Mouse (Mus musculus) hindbrain, embryonic 10.5 days (tissue): ENCODE measurements around the gene Ppp1r8. TPM values are rescaled to one million over a fixed set of nuclear protein-coding genes. Genes with fewer than 3 reads are reported as not detected.
"Not testable (repeated sequence)": the region's sequence is repeated elsewhere in the genome, so short reads cannot be mapped to it uniquely, and the experiment has no call there.

Source experiments
- DNase-seq: peaks from one replicate; pipeline ENCODE4 v3.0.0-alpha.2; 2017; ENCODE audit warnings: low spot score
- H3K27ac ChIP-seq: fragments of 300-500 bp; sonication (generic); 2 replicates; pipeline ENCODE4 v1.5.1; 2016; ENCODE audit warnings: mild to moderate bottlenecking, moderate library complexity
- H3K27me3 ChIP-seq: fragments of 300-500 bp; sonication (generic); 2 replicates; pipeline ENCODE4 v1.6.1; 2016; ENCODE audit warnings: mild to moderate bottlenecking; ENCODE audit not compliant: poor library complexity, insufficient read depth, severe bottlenecking
- H3K36me3 ChIP-seq: fragments of 300-500 bp; sonication (generic); 2 replicates; pipeline ENCODE4 v1.6.1; 2016; ENCODE audit warnings: mild to moderate bottlenecking, moderate library complexity
- H3K4me1 ChIP-seq: fragments of 300-500 bp; sonication (generic); replicated peaks from 2 replicates; pipeline ENCODE4 v1.6.1; 2016; ENCODE audit warnings: mild to moderate bottlenecking
- H3K4me3 ChIP-seq: fragments of 300-500 bp; sonication (generic); 2 replicates; pipeline ENCODE4 v1.5.1; 2016; ENCODE audit warnings: mild to moderate bottlenecking, moderate library complexity
- H3K9me3 ChIP-seq: fragments of 300-500 bp; sonication (generic); 2 replicates; pipeline ENCODE4 v1.6.1; 2016; ENCODE audit warnings: mild to moderate bottlenecking, moderate library complexity
- WGBS: fragments of 180-500 bp; shearing (Covaris S2); methylation state at CpG from one replicate; pipeline ENCODE4 v1.1.7; 2016; 5-methylcytosine and 5-hydroxymethylcytosine counted together
- polyA plus RNA-seq: library from polyadenylated mRNA; unstranded; fragments of >200 nt; fragmentation: Nextera tagmentation; extraction: Ambion mirVana; gene quantifications from 2 replicates; pipeline ENCODE4 v1.2.1, GENCODE M21; 2016

The Ppp1r8 gene
- polyA plus RNA-seq, 1 experiment from 2014 or later: 84.3 TPM

GRCm38 (mm10) chr4:132803876-132804275, 39.1 kb downstream of the Ppp1r8 start:
- Histone ChIP-seq H3K4me1 (0 out of 2 replicates have a peak, but pooled peaks cover 2% of the 10 kb centered on the region), H3K4me3 (no peak overlapping the region), H3K27me3 (no peaks in the 10 kb centered on the region), H3K27ac (no peak overlapping the region), H3K36me3 (no peaks in the 10 kb centered on the region), H3K9me3 (no peaks in the 10 kb centered on the region)
- 95% methylated on average over 7 of the region's 7 CpGs for WGBS
- DNase-seq: no peak

DNA sequence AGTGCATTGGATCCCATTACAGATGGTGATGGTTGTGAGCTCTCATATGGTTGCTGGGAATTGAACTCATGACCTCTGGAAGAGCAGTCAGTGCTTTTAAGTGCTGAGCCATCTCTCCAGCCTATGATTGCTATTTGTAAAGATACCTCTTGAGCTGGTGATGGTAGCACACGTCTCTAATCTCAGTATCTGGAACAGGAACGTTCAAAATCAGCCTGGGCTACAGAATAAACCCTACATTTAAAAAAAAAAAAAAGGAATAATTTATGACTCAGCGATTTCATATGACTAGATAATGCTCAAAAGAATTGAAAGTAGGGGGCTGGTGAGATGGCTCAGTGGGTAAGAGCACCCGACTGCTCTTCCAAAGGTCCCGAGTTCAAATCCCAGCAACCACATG, 39.8 kb downstream of the Ppp1r8 start:
- Histone ChIP-seq H3K4me3 (no peak overlapping the region), H3K27ac (no peak overlapping the region), H3K36me3 (no peaks in the 10 kb centered on the region), H3K9me3 (no peaks in the 10 kb centered on the region), H3K27me3 (no peaks in the 10 kb centered on the region), H3K4me1 (0 out of 2 replicates have a peak, but pooled peaks cover 2% of the 10 kb centered on the region)
- no peak for DNase-seq
- WGBS: 91% methylated on average over 5 of the region's 5 CpGs

- H3K27me3 ChIP-seq: peaks cover 8% of the 10 kb centered on the region
- no peak overlapping the region for H3K4me3 ChIP-seq
- H3K27ac ChIP-seq: no peak overlapping the region
- no peak for DNase-seq
- H3K9me3 ChIP-seq: no peaks in the 10 kb centered on the region
- H3K4me1 ChIP-seq: 0 out of 2 replicates have a peak, but pooled peaks cover 2% of the 10 kb centered on the region
- H3K36me3 ChIP-seq: no peaks in the 10 kb centered on the region
- WGBS: 68% methylated on average over 16 of the region's 16 CpGs
Observed at GRCm38 (mm10) chr4:132802171-132802637, 40.8 kb downstream of the Ppp1r8 start.

- DNase-seq: no peak
- no peaks in the 10 kb centered on the region for H3K9me3 ChIP-seq
- no peak overlapping the region for H3K27ac ChIP-seq
- peaks cover 13% of the 10 kb centered on the region for H3K27me3 ChIP-seq
- WGBS: 88% methylated on average over 18 of the region's 18 CpGs
- H3K36me3 ChIP-seq: no peaks in the 10 kb centered on the region
- 0 out of 2 replicates have a peak, but pooled peaks cover 2% of the 10 kb centered on the region for H3K4me1 ChIP-seq
- no peak overlapping the region for H3K4me3 ChIP-seq
Observed at GRCm38 (mm10) chr4:132801176-132802077, 41.5 kb downstream of the Ppp1r8 start.

DNA sequence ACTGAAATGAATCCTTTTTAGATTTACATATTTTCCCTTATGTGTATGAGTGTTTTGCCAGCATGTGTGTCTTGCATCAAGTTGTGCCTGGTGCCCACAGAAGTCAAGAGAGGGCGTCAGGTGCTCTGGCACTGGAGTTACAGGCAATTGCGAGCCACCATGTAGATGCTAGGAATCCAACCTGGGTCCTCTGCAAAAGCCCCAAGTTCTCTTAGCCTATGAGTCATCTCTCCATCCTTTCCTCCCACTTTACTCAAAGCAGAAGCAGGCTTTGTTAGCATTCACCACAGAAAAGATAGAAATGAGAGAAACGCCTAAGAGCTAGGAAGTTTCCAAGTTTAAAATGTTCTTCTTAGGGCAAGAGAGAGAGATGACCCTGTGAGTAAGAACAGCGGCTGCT, 43.1 kb downstream of the Ppp1r8 start:
- H3K36me3 ChIP-seq: no peaks in the 10 kb centered on the region
- no peak overlapping the region for H3K4me3 ChIP-seq
- H3K4me1 ChIP-seq: peaks cover 15% of the 10 kb centered on the region
- peaks cover 28% of the 10 kb centered on the region for H3K27me3 ChIP-seq
- H3K27ac ChIP-seq: no peak overlapping the region
- 91% methylated on average over 4 of the region's 4 CpGs for WGBS
- no peak for DNase-seq
- H3K9me3 ChIP-seq: no peaks in the 10 kb centered on the region

DNA sequence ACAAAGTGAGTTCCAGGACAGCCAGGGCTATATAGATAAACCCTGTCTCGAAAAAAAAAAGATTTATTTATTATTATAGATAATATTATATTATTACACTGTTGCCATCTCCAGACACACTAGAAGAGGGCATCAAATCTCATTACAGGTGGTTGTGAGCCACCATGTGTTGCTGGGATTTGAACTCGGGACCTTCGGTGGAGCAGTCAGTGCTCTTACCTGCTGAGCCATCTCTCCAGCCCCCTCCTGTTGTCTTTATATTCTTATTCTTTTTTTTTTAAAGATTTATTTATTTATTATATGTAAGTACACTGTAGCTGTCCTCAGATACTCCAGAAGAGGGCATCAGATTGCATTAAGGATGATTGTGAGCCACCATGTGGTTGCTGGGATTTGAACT, 44.3 kb downstream of the Ppp1r8 start:
- Histone ChIP-seq H3K4me1 (peaks cover 27% of the 10 kb centered on the region), H3K27me3 (peaks cover 36% of the 10 kb centered on the region)
- whole genome bisulfite sequencing: 82% methylated on average over 3 of the region's 3 CpGs
- not testable (repeated sequence) for H3K9me3 ChIP-seq, DNase-seq, H3K4me3 ChIP-seq, H3K36me3 ChIP-seq, H3K27ac ChIP-seq

GRCm38 (mm10) chr4:132798028-132798427, 44.9 kb downstream of the Ppp1r8 start:
- Histone ChIP-seq H3K9me3 (no peaks in the 10 kb centered on the region), H3K4me3 (no peak overlapping the region), H3K36me3 (no peaks in the 10 kb centered on the region), H3K27me3 (peaks cover 36% of the 10 kb centered on the region), H3K27ac (no peak overlapping the region), H3K4me1 (peaks cover 27% of the 10 kb centered on the region)
- no peak for DNase-seq
- 72% methylated on average over 4 of the region's 4 CpGs for WGBS

GRCm38 (mm10) chr4:132797461-132797860, 45.5 kb downstream of the Ppp1r8 start:
- H3K36me3 ChIP-seq: no peaks in the 10 kb centered on the region
- H3K4me3 ChIP-seq: no peak overlapping the region
- DNase-seq: no peak
- 92% methylated on average over 1 of the region's 1 CpGs for WGBS
- peaks cover 27% of the 10 kb centered on the region for H3K4me1 ChIP-seq
- peaks cover 36% of the 10 kb centered on the region for H3K27me3 ChIP-seq
- H3K27ac ChIP-seq: no peak overlapping the region
- no peaks in the 10 kb centered on the region for H3K9me3 ChIP-seq

DNA sequence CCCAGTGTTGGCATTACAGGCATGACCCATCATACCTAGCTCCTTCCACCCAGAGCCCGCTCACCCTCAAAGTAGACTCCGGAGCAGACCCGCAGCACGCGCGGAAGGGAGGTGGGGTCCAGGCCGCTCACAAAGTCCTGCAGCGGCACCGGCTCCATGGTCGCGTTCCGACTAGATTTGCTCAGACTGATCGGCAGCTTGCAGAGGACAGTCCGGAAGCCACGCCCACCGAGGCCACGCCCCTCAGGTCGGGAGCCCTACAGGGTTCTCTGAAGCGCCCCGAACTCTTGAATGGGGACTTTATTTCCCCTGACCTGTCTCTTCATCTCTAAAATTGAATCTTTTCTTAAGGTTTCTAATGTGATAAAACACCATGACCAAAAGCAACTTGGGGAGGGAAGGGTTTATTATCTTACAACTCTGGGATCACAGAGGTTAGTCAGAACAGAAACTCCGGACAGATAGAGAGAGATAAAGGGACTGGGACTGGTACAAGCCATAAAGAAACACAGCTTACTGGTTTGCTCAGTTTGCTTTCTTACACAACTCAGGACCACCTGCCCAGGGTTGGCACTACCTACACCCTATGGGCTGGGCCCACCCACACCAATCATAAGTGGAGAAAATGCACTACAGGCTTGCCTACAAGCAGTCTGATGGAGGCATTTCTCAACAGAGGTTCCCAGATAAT, 46.6 kb downstream of the Ppp1r8 start, which contains the start of gene Themis2:
Gene Themis2 (minus strand): TSS at position 192 of the 691 bp plus-strand sequence.
- Histone ChIP-seq H3K9me3 (no peaks in the 10 kb centered on the region), H3K27me3 (peaks cover 36% of the 10 kb centered on the region), H3K36me3 (no peaks in the 10 kb centered on the region), H3K27ac (peak within 1 kb of the TSS; percentile 1; the same call in 1 of the 2 replicates), H3K4me3 (peak within 1 kb of the TSS; percentile 47), H3K4me1 (peaks cover 25% of the 10 kb centered on the region)
- 2% methylated on average over 21 of the region's 21 CpGs for WGBS
- DNase-seq: peak; percentile 71

DNA sequence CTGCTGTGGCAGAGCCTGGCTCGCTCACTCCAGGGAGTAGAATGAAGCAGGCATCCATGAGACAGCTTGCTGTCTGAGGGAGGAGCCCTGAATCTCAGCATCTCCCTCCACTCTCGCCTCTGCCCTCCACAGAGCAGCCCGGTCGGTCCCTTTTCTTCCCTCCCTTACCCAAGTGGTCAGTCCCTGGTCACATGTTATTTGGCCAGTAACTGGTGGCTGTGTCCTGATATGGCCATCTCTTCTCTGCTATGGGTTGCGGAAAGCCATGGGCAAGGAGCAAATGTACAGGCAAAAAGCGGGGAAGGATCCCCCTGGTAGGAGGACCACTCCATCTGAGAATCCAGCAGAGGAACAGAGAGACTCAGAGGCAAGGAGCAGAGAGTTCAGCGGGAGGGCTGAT, 47.8 kb downstream of the Ppp1r8 start:
- Histone ChIP-seq H3K36me3 (no peaks in the 10 kb centered on the region), H3K4me3 (no peak overlapping the region), H3K4me1 (peaks cover 25% of the 10 kb centered on the region), H3K27ac (no peak overlapping the region), H3K27me3 (peaks cover 36% of the 10 kb centered on the region), H3K9me3 (no peaks in the 10 kb centered on the region)
- WGBS: 60% methylated on average over 7 of the region's 7 CpGs
- DNase-seq: no peak

DNA sequence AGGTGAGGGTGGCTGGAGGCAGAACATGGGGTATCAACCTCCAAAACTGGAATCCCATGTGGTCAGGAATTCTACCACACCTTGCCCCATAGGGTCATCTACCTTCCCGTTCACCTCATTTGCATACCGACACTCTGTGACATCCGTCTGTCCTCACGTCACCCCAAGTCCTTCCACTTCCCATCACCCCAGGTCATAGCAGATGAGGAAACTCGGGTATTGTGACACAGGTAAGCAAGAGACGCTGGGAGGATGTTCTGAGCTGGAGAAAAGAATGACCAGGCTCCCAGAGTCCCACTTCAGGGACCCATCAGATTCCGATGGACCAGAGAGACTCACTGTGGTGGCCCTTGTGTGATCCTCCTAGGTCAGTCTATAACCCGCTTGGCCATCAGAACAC, 48.2 kb downstream of the Ppp1r8 start:
- 71% methylated on average over 8 of the region's 8 CpGs for WGBS
- no peaks in the 10 kb centered on the region for H3K36me3 ChIP-seq
- no peak overlapping the region for H3K27ac ChIP-seq
- H3K4me1 ChIP-seq: peaks cover 25% of the 10 kb centered on the region
- H3K4me3 ChIP-seq: no peak overlapping the region
- H3K27me3 ChIP-seq: peaks cover 36% of the 10 kb centered on the region
- DNase-seq: no peak
- H3K9me3 ChIP-seq: no peaks in the 10 kb centered on the region

- 62% methylated on average over 9 of the region's 9 CpGs for WGBS
- Histone ChIP-seq H3K36me3 (no peaks in the 10 kb centered on the region), H3K27me3 (peaks cover 36% of the 10 kb centered on the region), H3K9me3 (no peaks in the 10 kb centered on the region), H3K4me1 (peaks cover 25% of the 10 kb centered on the region), H3K4me3 (no peak overlapping the region), H3K27ac (no peak overlapping the region)
- no peak for DNase-seq
Observed at GRCm38 (mm10) chr4:132794028-132794427, 48.9 kb downstream of the Ppp1r8 start.
